Mouse (Mus musculus) heart, adult 10 weeks (tissue): ENCODE results near the gene Blvra. TPM values are rescaled to one million over a fixed set of nuclear protein-coding genes. Genes with fewer than 3 reads are reported as not detected.

Experiments
- polyA plus RNA-seq: library from polyadenylated mRNA; stranded (reverse); fragments of 350-450 nt; fragmentation: Illumina TruSeq; extraction: RNeasy Lipid Tissue Mini Kit (QIAGEN cat#74804); gene quantifications from one replicate; pipeline ENCODE4 v1.2.3, GENCODE M21; 2014; ENCODE audit warnings: low read depth, low replicate concordance

Gene Blvra
- polyA plus RNA-seq: 22.1 TPM

DNA sequence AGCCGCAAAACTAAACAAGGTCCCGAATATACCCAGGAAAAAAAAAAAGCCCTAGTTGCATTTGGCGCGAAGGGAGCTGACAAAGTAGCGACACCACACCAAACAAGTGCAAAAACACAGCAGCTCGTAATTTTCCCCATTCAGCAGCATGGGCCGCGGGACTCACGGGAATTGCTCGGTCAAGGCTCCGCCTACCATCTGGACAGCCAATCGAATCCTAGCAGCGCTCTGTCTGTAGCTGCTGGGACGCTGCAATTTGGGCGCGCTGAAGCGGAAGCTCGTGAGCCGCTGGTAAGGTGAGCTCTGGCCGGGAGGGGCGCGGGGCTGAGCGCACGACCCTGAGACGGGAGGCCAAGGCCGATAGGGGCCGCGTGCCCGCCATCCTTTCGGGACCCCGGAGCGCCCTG lies at the start of gene Blvra:
Gene Blvra, plus strand, starts transcription at position 231 of the 407 bp plus-strand sequence.

DNA sequence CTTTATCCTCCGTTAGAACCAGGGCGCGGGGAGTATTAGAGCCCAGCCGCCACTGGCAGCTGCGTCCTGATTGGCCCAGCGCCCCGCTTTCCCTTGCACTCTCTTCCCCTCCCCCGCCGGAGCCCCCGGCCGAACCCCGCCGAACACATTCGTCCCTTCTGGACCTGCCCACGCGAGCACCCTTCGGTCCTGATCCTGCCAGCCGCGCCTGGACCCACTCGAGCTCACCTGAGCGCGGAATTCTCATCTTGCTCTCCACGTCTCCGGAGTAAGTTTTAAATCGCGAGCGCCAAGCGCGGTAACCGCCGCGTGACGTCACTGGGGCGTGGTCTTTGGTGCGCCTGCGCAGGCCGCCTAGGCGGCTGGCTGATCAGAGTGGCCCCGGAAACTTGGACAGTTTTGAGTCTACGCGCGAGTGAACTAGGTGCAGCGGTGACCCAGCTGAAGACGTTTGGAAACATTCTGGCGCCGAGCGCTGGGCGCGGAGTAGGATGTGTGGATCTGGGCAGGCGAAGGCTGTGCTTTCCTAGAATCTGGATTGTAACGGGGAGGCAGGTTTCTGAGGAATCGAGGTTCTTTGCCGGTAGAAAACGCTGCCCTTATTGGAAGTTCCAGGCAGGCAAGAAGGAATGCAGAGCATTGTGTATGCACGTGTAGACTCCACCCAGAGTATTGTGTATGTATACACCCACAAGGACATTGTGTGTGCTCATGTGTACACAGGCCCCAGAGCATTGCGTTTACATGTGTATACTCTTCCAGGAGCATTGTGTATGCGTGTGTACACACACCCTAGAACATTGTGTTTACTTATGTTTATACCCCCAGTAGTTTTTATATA lies 63.4 kb downstream of the Blvra start, which contains the start of gene Ncaph:
Gene Ncaph, minus strand, starts transcription at position 334 of the 841 bp plus-strand sequence.

GRCm38 (mm10) chr2:127143158-127144063 lies 72.9 kb downstream of the Blvra start, which contains the start of gene Itpripl1:
TSS of gene Itpripl1 (minus strand) at chr2:127143442.

Other genes with a start within 250 kb of the Blvra start
- 32.4 TPM for gene Trpm7, start 194.4 kb upstream of the Blvra start, polyA plus RNA-seq
- 41.3 TPM for gene Sppl2a, start 137.4 kb upstream of the Blvra start, polyA plus RNA-seq
- 7.1 TPM for gene Ap4e1, start 61.9 kb upstream of the Blvra start, polyA plus RNA-seq
- gene Ncaph, start 63.3 kb downstream of the Blvra start, polyA plus RNA-seq: 0.84 TPM
- gene Itpripl1, start 72.8 kb downstream of the Blvra start, polyA plus RNA-seq: 8.6 TPM
- 0.55 TPM for gene 1810024B03Rik, start 137.6 kb downstream of the Blvra start, polyA plus RNA-seq
- 52.0 TPM for gene Snrnp200, start 137.7 kb downstream of the Blvra start, polyA plus RNA-seq
- gene Ciao1, start 177.2 kb downstream of the Blvra start, polyA plus RNA-seq: 60.3 TPM
- 29.0 TPM for gene Tmem127, start 177.2 kb downstream of the Blvra start, polyA plus RNA-seq
- gene Stard7, start 199.6 kb downstream of the Blvra start, polyA plus RNA-seq: 160 TPM